Comparison of ENCODE assay signal across 9 mouse cellular contexts in genomic region chr4:154328836-154329235, GRCm38 (mm10). TPM values are rescaled to one million over a fixed set of nuclear protein-coding genes. Genes with fewer than 3 reads are reported as not detected.
DNase-seq lines count a peak whose midpoint lies in the region; ATAC-seq lines count a peak whose summit lies in the region.
"Had no signal": no experiment of that assay in that cellular context is flagged by ENCODE, and none has a peak within 500 bp of the region (broad histone marks: within the 10 kb centered on the region; RNA-seq: fewer than 3 reads in every experiment).

No protein-coding gene starts in this region.

- no peaks in the 10 kb centered on the region for H3K36me3 ChIP-seq in liver, embryonic 13.5 days
- no peaks in the 10 kb centered on the region for H3K36me3 ChIP-seq in neural tube, embryonic 13.5 days

- peak; percentile 28 for DNase-seq in MN1 (ENCODE audit: low spot score)
- DNase-seq in c-Kit-negative CD71-positive TER-119-positive erythroid progenitor cells, embryonic 14.5 days (ENCODE audit: low read depth, low spot score), result peak; percentile 20
- DNase-seq in heart, postnatal 14 days, result peak; percentile 63 to 81
- peak; percentile 83 to 85 for DNase-seq in kidney, postnatal 4 days
- DNase-seq in liver, embryonic 13.5 days, result peak; percentile 22
- peak; percentile 62 for DNase-seq in yolk sac, embryonic 10.5 days (ENCODE audit: low spot score)

- H3K9me3 ChIP-seq in liver, embryonic 13.5 days (replicated peaks), result no peaks in the 10 kb centered on the region
- H3K9me3 ChIP-seq in neural tube, embryonic 13.5 days, result no peaks in the 10 kb centered on the region

- H3K9ac ChIP-seq in liver, embryonic 13.5 days, result no peak overlapping the region
- H3K9ac ChIP-seq in neural tube, embryonic 13.5 days, result no peak overlapping the region

- H3K4me2 ChIP-seq in liver, embryonic 13.5 days, result no peak overlapping the region
- 0 out of 2 replicates have a peak overlapping the region, but pooled peaks have one; percentile 13 for H3K4me2 ChIP-seq in neural tube, embryonic 13.5 days

- ATAC-seq in erythroblast, adult 5-6 weeks (replicated peaks; ENCODE audit: low FRiP score, poor library complexity, severe bottlenecking), result peak; percentile 58
- ATAC-seq in liver, embryonic 13.5 days (ENCODE audit: low read depth), result peak; percentile 26; the same call in 1 of the 2 replicates
- ATAC-seq in neural tube, embryonic 13.5 days (ENCODE audit: low read depth), result peak; percentile 40

- H3K4me1 ChIP-seq in liver, embryonic 13.5 days (replicated peaks), result peaks cover 4% of the 10 kb centered on the region
- H3K4me1 ChIP-seq in neural tube, embryonic 13.5 days (replicated peaks), result peaks cover 51% of the 10 kb centered on the region

- intact Hi-C loops in heart, postnatal 14 days (cut with DNase I), result loop anchor here (2.0 to 10.0 kb wide), 5 partner anchors 62 to 498 kb away; no protein-coding TSS in a partner anchor

- no peak overlapping the region for H3K27ac ChIP-seq in liver, embryonic 13.5 days
- H3K27ac ChIP-seq in neural tube, embryonic 13.5 days (replicated peaks), result no peak overlapping the region

- no peaks in the 10 kb centered on the region for H3K27me3 ChIP-seq in liver, embryonic 13.5 days
- peaks cover 46% of the 10 kb centered on the region for H3K27me3 ChIP-seq in neural tube, embryonic 13.5 days

- H3K4me3 ChIP-seq in liver, embryonic 13.5 days (replicated peaks), result no peak overlapping the region
- no peak overlapping the region for H3K4me3 ChIP-seq in neural tube, embryonic 13.5 days

- 10% methylated on average over 6 of the region's 6 CpGs for WGBS in liver, embryonic 13.5 days (ENCODE audit: insufficient replicate concordance)
- 5% methylated on average over 6 of the region's 6 CpGs for WGBS in neural tube, embryonic 13.5 days

RNA-seq across cellular contexts. Expression of gene B230104I21Rik, which starts 7.1 kb away (rescaled TPM):
- not detected in 2 replicates for total RNA-seq in erythroblast, adult 5-6 weeks (2015; ENCODE audit: low replicate concordance)
- total RNA-seq in erythroblast, adult 5-6 weeks (2017; ENCODE audit: low replicate concordance), result not detected in 2 replicates
- not detected for total RNA-seq in heart, postnatal 14 days (2021)
- not detected in 2 replicates for polyA plus RNA-seq in liver, embryonic 13.5 days (2015; fragmentation: Nextera tagmentation; extraction: Ambion mirVana)
- not detected in 2 replicates for polyA plus RNA-seq in neural tube, embryonic 13.5 days (2015; fragmentation: Nextera tagmentation; extraction: Ambion mirVana)
- polyA plus RNA-seq: heart, embryonic 14.5 days had no signal

RNA-seq across cellular contexts. Expression of gene Arhgef16, which starts 27.4 kb away (rescaled TPM):
- total RNA-seq in erythroblast, adult 5-6 weeks (2015; ENCODE audit: low replicate concordance), result not detected in 2 replicates
- not detected in 2 replicates for total RNA-seq in erythroblast, adult 5-6 weeks (2017; ENCODE audit: low replicate concordance)
- total RNA-seq in heart, postnatal 14 days (2021), result under 1 TPM; 0.65 to 0.71 TPM
- 4.2 and 5.0 TPM in 2 replicates for polyA plus RNA-seq in liver, embryonic 13.5 days (2015; fragmentation: Nextera tagmentation; extraction: Ambion mirVana)
- polyA plus RNA-seq in neural tube, embryonic 13.5 days (2015; fragmentation: Nextera tagmentation; extraction: Ambion mirVana), result 1.1 and 1.2 TPM in 2 replicates

Comparison
In these comparisons a context has a peak if more than half of its experiments do, and no peak if none do; other contexts are left out.
1. DNase-seq: peak in every context shown above with its lines; median percentile 84 in kidney, postnatal 4 days; 72 in heart, postnatal 14 days; 62 in yolk sac, embryonic 10.5 days; 28 in MN1; 22 in liver, embryonic 13.5 days; 20 in c-Kit-negative CD71-positive TER-119-positive erythroid progenitor cells, embryonic 14.5 days.